Mouse (Mus musculus) frontal cortex, postnatal 10 days (tissue): ENCODE measurements around the gene Dph1.
A peak's percentile ranks its signal among the peaks of the same experiment; 100 is the strongest.

Experiments used
- DNase-seq, 2 experiments: peaks; one replicate each; pipeline ENCODE4 v3.0.0; 2022; ENCODE audit warnings: low spot score in 2 of 2, mixed read lengths in 1 of 2

The Dph1 gene

GRCm38 (mm10) chr11:75173799-75174165, 17.3 kb downstream of the Dph1 start:
- no peak for DNase-seq

DNA sequence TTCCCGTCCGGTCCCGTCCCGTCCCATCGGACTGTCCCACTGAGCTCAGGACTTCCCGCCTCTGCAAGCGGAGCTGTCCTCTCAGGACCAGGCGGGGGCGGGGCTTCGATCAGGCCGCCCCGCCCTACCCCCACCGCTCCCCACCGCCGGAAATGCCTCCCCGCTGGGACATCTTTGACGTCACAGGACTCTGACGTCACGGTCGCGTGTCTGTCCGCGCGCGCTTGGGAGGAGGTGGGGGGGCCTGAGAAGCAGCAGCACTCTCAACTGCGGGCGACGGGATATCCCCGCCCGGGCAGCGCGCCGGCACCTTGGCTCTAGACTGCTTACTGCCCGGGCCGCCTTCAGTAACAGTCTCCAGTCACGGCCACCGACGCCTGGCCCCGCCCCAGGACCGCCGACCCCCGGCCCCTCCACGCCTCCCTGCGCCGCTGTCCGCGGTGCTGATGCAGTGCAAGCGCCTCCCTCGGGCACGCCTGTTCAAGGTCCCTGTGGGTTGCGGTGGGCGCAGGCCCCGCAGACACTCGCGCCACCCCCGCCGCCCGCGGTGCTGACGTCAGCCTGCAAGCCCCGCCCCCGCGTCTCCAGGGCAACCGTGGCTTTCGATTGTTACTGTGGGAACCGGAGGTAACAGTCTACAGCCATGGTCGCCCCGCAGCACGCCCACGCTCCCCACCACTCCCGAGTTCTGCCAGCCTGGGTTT, 17.8 kb downstream of the Dph1 start:
- peak; percentile 94 to 96 for DNase-seq

DNA sequence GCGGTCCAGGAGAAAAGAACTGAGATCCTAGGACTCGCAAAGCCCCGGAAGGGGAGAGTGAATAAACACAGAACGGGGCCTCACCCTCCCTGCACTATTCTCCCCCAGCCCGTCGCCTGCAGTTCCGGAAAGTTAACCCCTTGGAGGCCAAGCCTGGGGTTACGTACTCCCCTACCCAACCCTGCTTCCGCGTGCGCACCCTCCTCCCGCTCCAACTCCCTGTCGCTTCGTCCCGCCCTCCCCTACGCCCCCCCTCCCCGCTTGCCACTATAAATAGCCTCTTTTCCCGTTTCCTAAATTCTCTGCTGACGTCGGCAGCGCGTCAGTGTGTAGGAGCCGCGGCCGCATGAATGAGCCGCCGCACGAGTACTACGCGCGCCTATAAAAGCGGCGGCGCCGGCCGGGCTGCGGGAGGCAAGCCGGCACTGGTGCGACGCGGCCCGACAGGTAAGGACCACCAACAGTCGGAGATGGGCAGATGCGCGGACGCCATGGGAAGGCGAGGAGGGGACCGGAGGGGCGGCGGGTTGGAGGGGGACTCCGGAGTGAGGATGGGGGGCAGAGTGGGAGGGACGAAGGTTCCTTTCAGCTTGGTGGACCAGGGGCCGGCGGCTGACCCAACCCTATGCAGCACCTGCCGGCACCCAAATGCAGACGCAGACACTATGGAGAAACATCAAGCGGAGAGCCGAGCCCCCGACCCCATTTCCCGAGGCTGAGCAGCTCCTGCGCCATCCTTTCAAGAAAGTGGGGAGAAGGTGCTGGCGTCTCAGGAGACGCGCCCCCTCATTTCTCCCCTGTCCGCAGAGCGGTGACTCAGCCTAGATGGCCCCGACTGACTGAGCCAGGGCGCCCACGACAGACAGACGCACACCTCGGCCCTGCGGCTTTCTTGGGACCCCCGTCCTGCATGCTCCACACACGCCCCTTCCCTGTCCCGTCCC, 18.6 kb downstream of the Dph1 start:
- DNase-seq = peak in 1 of 2 experiments; percentile 72

- peak in 1 of 2 experiments; percentile 32 for DNase-seq
These were observed 19.7 kb downstream of the Dph1 start for GRCm38 (mm10) chr11:75171186-75171865.

DNA sequence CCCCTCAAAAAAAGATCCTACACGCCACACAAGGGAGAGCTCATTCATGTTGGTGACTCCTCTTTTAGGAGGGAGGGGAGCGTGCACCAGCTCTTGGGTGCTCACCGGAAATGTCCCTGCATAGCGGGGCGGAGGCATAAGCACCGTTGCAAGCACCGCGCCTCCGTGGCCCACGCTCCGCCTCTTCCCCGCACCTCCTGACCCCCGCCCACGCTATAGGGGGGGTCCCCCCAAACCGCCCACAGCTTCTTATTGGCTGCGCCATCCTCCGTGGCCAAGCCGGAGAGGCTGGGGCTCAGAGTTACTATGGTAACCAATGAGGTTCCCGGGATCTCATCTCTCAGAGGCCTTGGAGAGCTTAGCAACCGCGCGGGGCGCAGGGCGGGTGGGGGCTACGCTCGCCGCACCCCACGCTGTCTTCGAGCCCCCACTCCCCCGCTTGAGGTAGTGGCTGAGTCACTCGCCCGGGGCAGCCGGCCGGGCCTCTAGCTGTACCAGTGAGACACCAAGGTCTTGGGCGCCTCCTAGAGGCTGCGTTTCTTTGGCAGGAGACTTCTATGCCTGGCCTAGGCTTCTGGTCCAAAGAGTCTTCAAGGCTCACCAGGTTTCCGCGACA, 20.8 kb downstream of the Dph1 start:
- DNase-seq = peak; percentile 88 to 90

DNA sequence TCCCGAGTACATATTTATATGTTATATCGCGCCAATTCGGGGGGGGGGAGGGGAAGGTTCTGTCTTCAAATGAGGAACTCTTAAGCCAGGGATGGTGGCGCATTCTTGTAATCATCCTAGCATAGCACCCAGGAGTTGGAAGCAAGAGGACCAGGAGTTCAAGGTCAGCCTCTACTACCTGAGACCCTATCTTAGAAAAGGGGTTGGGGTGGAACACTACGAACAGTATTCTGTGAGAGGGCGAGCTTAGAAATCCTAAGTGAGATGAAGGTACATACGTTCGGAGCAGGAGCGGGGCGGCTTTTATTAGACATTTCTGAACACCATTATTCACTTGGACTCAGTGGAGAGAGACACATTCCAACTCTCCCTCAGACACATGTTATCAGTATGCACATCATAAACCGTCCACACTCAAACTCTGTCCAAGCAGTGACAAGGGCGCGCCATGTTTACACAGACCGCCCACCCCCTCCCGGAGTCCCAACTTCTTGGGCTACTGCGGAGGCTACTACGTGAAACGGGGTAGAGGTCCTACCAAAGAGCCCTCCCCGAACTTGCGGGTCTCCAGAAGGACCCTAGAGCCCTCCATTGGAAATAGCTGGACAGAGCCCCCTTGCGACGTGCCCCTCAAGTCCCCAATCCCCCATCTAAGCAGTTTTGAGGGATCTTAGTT, 21.5 kb downstream of the Dph1 start, which contains the start of gene Hic1:
TSS of gene Hic1 (minus strand) at position 115 of the 676 bp plus-strand sequence.
- DNase-seq = no peak

DNA sequence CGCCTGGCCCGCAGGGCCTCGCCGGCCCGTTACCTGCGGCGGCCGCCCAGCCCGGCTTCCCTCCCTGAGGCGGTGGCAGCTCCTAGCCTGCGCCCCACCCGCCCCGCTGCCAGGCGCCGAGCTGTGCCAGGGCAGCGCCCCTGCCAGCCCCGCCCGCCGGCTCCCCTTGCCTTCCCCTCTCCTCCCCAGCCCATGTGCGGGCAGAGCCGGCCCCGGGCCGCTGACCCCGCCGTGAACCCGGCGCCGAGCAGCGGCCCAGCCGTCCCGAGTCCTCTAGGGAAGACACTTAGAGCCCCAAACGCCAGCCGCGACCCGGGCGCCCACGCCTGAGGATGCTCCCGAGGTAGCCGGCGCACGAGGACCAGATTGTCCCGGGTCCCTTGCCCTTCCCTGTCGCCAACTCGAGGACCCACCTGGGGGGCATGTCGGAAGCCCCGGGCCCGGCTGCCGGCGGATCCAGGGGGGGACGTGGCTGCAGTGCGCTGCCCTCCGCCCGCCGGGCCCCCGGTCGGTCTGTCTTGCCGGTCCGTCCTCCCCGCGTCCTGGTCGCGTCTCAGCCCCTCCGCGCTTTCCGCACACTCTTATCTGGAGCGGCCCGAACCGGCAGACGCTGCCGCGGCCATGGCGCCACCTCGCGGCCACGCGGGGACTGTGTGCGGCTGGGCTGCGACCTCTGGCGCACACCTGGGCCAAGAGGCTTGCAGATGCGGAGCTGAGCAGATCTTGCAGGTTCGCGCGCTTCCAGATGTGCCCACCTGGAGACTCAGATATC, 22.3 kb downstream of the Dph1 start:
- peak in 1 of 2 experiments; percentile 81 for DNase-seq

DNA sequence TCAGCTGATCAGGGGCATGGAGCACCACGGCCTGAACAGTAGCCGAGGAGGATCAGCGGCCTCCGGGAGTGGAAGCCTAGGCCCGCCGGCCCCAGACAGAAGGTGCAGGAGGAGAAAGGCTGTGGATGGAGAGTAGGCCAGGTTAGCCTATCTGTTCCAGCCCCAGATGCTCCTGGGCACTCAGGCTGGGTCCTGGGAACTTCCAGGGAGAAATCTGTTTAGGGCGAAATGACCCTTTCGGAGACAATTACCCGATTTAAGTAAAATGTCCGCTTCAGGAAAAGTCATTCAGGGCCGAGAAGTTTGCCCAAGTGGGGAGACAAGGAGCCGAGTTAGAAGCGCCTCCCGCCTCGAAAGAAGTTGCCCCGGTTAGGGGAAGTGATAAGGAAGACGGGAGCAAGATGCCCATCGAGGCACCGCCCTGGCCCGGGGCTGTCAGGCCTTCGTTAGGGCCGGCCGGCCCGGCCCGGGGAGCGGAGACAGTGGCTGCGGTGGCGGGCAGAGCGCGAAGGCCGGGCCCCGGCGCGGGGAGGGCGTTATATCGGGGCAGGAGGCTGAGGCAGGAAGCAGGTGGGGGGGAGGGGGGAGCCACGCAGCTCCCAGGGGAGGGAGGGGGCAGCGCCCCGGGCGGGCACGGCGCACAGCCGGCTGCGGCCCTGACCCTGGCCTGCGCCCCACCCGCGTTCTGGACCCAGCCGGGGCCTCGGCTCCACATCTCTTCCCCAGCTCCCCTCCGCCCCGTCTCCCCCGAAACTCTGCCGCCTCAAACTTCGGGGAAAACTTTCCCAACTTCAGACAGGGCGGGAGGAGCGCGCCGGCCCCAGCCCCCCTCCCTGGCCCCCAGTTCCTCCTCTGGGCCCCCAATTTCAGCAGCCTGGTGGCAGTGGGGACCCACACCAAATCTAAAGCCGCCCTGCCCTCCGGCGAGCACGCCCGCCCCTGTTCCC, 23.1 kb downstream of the Dph1 start:
- DNase-seq = peak in 1 of 2 experiments; percentile 4

- peak in 1 of 2 experiments; percentile 19 for DNase-seq
These were observed 24.0 kb downstream of the Dph1 start for GRCm38 (mm10) chr11:75166861-75167642.

- DNase-seq = no peak
These were observed 24.7 kb downstream of the Dph1 start for GRCm38 (mm10) chr11:75166193-75166842.

DNA sequence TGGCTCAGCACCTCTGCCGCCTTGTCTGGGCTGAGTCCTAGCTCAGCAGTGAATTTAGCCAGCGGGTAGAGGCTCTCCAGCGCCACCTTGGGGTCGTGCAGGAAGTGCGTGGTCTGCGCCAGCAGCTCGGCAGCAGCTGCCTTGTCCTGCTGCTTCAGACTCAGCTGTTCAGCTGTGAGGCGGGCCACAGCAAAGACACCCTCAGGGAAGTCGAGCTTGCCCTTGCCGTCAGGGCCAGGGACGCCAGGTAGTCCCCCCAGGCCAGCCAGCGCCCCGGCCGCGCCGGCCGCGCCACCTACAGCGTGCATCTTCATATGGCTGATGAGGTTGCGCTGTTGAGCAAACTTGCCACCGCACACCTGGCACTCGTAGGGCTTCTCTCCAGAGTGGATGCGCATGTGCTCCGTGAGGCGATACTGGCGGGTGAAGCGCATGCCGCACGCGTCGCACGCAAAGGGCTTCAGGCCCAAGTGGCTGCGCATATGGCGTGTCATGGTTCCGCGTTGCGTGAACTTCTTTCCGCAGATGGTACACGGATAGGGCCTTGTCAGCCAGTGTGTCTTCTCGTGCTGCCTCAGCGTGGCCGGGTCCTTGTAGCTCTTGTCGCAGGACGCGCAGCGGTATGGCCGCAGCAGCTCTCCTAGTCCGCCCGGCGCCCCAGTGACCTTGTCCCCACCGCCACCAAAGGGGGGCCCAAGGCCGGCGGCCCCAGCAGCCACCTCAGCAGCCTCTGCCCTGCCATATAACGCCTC, 25.4 kb downstream of the Dph1 start:
- DNase-seq = peak in 1 of 2 experiments; percentile 73

GRCm38 (mm10) chr11:75164750-75165149, 26.3 kb downstream of the Dph1 start:
- DNase-seq = no peak

DNA sequence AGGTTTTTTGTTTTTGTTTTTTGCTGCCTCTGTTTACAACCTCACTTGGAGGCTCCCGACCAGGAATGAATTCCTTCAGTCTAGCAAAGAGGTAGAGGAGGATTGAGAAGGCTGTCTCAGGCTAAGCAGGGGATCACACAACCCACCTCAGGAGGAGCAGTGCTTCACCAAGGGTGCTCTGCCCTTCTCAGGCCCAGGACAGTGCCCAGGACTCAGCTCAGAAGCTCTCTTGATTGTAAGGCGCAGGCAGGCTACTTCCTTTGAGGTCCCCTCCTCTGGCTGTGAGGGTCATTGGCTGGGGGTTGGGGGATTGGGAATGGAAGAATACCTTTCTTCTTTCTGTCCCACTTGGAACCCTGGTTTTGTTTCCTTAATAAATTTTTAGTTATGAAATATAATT, 27.0 kb downstream of the Dph1 start:
- DNase-seq = peak in 1 of 2 experiments; percentile 4

DNA sequence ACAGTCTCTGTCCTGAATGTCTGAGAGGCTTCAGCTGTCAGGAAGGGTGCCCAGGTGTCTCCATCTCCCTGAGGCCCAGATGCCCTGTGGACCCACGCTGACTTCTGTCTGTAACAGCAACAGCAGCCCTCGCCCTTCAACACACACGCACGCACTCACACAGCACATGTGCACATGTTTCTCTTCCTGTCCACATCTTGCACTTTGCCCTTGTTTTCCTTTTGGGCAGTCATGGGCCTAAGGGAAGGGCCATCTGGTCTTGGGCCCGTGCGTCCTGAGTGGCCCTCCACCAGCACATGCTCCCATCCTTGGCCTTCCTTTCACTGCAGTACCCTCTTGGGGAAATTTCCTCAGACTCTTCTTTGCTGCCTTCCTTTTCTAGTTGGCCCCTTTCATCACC, 27.7 kb downstream of the Dph1 start:
- peak in 1 of 2 experiments; percentile 6 for DNase-seq

GRCm38 (mm10) chr11:75162591-75163080, 28.4 kb downstream of the Dph1 start:
- peak in 1 of 2 experiments; percentile 4 for DNase-seq

- no peak for DNase-seq
These were observed 29.5 kb downstream of the Dph1 start for GRCm38 (mm10) chr11:75161417-75162008.
